Mouse (Mus musculus) heart, postnatal 36 days (tissue): ENCODE measurements around the gene Mapk1ip1l. TPM values are rescaled to one million over a fixed set of nuclear protein-coding genes. Genes with fewer than 3 reads are reported as not detected.
"Not testable (repeated sequence)": the region's sequence is repeated elsewhere in the genome, so short reads cannot be mapped to it uniquely, and the experiment has no call there.

Source experiments
- DNase-seq, 2 experiments: peaks; one replicate each; pipeline ENCODE4 v3.0.0; 2021 to 2022
- intact Hi-C: fragments of 180-260 bp; cut with DNase I; formaldehyde crosslinking; loops from one replicate; pipeline ENCODE4 v1.15.1; 2025
- total RNA-seq, 2 experiments: library from RNA; stranded (reverse); gene quantifications; 2 replicates each; pipeline ENCODE4 v1.2.3; 2021

Gene Mapk1ip1l
- total RNA-seq, 2 experiments from 2014 or later: 28.1 to 28.2 TPM

DNA sequence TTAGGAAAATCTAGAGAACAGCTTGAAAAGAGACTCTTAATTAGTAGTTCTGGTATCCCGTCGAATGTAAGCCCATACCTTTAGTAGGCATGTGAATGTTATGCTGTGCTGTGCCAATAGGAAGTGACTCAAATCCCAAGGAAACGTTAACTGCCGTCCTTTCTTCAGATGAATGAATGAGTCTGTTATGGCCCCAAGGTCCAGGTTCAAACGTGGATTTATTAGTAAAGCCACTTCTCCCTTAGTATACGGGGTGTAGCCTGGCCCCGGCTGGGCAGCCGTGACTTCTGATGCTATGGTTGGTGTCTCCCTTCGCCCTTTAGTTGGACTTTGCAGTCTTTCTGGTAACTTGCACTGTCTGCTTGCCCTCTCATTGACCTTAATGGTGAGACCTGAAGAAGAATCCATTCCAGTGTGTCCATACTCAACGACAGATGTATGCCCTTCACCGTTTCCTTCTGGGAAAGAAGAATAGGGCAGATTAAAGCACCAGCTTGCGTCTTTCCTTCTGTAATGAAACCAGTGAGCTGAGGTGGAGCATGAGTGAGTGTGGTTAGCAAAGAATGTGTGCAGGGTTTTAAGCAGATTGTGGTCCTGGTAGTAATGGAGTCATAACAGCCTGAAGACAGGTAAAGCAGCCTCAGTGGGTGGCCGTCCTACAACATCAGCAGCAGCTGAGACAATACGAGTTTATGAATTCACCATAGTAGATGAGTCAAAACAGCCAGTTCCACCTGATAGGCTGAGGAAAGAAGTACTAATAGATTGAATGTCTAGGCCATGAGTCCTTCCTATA, 5.0 kb downstream of the Mapk1ip1l start:
- intact Hi-C loops: no loop called here
- no peak for DNase-seq

DNA sequence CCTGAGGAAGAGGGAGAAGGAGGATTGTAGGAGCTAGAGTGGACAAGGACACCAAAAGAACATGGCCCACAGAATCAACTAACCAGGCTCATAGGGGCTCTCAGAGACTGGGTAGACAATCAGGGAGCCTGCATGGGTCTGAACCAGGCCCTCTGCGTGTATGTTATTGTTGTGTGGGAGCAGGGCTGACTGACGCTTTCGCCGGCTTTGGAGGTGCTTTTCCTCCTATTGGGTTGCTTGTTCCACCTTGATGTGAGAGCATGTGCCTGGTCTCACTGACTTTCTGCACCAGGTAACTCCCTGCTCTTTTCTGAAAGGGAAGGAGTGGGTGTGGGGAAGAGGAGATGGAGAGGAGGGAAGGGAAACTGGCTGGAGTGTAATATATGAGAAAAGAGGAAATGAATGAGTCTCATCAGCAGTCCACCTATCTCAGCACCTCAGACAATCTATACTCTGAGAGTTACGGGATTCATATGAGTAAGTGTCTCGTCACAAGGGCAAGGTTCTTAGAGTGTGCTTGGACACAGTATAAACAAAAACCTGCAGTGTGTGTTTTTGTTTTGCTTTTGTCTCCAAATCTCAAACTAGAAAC, 6.8 kb downstream of the Mapk1ip1l start:
- no peak for DNase-seq
- intact Hi-C loops: no loop called here

DNA sequence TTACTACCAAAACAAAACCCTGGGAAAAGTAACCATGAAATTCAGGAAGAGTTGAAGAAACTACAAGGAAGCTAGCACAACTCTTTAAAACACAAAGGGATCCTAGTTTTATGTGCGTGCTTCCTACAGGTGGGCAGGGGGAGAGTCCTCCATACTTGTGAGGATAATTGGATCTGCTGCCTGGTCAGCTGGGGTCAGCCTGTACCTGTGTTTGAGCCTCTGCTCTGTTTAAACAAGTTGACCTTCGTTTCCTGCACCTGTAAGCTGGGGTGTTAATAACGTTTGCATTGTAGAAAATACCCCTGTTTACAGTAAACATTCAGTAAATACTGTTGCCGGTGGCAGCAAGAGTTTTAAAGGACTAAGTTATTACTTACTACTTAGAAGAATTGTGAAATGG, 7.9 kb downstream of the Mapk1ip1l start:
- no peak for DNase-seq
- intact Hi-C loops: no loop called here

DNA sequence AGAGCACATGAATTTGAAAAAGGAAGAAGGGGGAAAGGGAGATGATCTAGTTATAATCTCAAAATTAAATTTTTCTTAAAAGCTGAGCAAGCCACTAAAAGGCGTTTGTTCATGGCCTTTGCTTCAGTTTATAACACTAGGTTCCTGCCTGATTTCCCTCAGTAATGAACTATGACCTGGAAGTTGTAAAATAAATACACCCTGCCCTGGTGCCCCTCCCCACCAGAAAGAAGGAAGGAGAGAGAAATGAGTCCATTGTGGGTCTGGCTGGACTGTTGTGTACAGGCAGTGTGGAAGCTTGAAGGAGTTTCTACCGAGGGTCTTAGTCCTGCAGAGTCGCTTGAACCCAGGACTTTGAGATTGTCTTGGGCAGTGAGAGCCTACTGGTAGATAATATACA, 9.6 kb downstream of the Mapk1ip1l start:
- DNase-seq: no peak
- intact Hi-C loops: no loop called here

DNA sequence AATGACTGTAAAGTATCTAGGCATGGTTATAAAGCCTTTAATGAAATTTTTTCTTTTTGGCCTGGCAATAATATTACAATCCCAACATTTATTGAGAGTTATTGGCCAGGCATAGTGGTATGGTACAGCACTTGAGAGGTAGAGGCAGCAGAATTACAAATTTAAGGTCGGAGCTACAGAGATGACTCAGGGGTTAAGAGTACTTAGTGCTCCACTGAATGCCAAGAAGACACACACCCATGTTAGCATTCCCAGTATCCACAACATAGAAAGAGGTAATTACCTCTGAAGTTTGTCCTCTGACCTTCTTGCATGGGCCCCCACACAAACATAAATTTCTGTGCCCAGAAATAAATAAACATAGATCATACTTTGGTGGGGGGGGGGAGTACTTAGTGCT, 11.0 kb downstream of the Mapk1ip1l start:
- intact Hi-C loops: no loop called here
- no peak for DNase-seq

DNA sequence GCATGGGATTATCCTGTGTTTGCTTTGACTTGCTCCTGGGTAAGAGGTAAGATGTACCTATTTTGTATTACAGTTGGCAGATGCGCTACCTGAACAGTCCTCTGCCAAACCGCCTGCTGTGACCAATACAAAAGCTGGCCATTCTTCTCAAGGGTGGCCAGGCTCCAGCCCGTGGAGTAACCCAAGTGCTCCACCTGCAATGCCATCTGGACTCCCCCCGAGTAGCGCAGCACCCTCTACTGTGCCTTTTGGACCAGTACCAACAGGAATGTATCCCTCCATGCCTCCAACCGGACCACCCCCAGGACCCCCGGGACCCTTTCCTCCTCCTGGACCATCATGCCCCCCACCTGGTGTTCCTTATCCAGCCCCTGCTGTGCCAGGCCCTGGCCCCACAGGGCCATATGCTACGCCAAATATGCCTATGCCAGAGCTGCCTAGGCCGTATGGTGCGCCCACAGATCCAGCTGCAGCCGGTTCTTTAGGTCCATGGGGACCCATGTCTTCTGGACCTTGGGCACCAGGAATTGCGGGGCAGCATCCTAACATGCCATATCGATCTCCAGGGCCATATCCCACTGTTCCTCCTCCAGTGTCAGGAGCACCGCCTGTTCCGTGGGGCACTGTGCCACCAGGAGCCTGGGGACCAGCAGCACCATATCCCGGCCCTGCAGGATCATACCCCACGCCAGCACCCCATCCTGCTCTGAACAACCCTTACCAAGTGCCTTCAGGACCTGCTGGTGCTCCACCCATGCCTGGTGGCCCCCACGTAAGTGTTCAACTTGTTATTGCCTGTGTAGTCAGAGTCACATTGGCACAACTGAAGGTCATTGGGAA, 12.5 kb downstream of the Mapk1ip1l start:
- intact Hi-C loops: no loop called here
- no peak for DNase-seq

DNA sequence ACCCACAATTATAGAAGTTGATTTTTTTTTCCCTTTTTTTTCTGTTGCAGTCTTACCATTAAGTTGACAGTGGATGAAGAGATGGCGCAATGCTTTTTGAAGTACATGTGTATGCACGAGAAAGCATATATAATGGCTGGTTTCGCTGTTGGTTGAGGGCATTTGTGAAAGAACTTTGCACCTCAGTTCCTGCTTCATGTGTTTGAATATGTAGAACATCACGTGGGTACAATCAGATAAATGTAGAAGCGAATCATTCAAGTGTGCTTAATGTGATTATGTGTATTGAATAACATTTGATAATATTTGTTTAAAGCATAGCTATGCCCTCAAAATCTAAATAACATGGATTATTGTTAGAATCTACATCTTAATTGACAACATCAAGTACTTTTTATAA, 21.3 kb downstream of the Mapk1ip1l start:
- DNase-seq: no peak
- intact Hi-C loops: no loop called here

DNA sequence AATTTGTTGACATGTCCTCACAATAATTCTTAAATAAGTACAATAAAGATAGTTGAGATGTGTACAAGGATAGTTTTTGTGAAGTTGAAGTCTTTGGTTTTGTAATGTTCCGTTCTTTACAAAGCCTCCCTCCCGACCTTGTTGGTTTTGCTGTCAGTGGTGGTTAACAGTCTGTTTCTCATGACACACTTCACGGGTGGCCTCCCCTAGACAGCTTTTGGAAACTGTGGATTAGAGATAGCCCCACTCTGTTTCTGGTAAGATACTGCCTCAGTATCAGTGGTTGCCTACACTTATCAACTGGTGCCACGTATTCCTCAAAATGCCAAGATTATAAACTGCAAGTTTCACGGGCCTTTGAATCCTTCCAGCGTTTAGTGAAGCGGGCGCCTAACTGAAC, 23.5 kb downstream of the Mapk1ip1l start:
- intact Hi-C loops, DNase-seq: not testable (repeated sequence)

DNA sequence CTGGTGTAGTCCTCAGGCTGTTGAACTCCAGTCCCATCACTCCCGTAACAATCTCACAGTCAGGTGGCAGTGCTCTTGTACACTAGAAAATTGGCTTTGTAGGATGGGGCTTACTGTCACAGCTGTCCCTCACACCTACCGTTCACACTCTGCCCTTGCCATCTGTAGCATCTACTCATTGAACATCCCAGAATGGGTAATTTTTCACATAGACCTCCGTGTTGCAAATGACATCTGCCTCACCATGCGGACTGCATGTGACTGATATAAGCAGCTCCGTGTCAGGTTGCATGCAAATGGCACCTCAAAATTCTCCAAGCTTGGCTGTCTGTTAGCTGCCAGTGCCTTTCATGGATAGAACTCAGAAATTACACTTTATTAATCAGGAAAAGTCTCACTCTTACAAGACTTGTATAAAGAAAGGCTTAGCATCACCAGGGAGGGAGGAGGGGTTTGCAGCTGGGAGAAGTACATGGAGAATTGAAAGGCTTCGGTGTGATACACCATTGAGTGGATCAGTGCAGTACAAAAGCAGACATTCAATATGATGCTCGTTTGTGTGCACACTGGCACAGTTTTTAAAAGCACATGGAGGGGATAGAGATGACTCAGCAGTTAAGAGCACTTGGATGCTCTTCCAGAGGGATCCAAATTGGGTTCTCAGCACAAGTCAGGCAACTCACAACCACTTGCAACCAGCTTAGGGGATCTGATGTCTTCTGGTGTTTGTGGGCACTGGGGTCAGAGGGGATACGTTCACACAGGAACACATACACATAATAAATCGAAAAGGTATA, 28.1 kb downstream of the Mapk1ip1l start:
- no peak for DNase-seq
- intact Hi-C loops: no loop called here

DNA sequence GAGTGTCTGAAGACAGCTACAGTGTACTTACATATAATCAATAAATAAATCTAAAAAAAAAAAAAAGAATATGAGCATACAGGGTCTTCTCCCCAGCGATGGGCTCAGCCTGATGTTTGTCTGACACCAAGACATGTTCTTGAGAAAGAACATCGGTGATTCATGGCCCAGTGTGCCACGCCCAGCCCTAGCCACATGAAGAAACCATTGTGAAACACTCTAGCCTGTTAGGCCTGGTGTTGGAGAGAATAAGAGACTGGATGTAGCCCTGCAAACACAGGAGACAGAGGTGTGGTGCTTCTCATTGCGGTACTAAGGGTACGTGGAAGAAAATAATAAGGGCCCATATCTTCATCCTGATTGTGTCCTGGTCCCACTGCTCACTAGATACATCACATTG, 29.3 kb downstream of the Mapk1ip1l start:
- DNase-seq: no peak
- intact Hi-C loops: no loop called here

DNA sequence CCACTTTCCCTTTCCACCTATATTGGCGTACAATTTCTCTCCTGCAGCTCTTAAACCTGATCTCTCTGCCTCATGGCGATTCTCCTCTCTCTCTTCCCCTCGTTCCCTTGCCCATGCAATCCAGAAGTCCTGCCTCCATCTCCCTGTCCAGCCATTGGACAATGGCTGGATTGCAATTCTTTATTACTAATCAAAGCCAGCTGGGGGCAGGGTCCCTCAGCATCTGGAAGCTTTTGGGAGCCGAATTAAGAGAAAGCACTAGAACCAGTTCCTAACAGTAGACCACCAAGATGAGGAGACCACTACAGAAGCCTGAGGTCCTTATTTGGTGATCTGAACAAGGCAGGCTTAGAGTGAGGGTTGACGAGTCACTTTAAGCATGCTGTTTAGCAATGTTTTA, 33.9 kb downstream of the Mapk1ip1l start:
- intact Hi-C loops: loop anchor here (5.0 kb wide), 1 partner anchor 200 kb away; no protein-coding TSS in a partner anchor
- DNase-seq: no peak

DNA sequence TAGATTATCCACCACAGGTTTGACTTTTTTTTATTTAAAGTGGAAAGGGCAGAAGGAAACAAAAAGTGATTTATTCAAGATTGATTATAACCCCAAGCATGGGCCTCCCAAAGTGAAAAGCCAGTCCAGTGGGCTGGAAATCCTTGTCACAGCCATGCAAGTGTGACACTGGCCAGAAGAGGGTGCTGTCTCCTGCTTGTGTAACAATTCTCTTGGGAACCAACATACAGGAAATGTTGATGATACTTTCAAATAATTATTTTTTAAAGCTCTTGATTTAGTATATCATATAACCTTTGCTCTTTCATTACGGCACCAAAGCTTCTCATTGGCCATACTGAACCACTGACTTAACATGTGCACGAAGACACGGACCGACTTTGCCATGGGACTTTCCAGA, 36.8 kb downstream of the Mapk1ip1l start:
- intact Hi-C loops: loop anchor here (1.0 to 5.0 kb wide), 2 partner anchors 61 to 197 kb away; no protein-coding TSS in a partner anchor
- DNase-seq: peak; percentile 50 to 70

DNA sequence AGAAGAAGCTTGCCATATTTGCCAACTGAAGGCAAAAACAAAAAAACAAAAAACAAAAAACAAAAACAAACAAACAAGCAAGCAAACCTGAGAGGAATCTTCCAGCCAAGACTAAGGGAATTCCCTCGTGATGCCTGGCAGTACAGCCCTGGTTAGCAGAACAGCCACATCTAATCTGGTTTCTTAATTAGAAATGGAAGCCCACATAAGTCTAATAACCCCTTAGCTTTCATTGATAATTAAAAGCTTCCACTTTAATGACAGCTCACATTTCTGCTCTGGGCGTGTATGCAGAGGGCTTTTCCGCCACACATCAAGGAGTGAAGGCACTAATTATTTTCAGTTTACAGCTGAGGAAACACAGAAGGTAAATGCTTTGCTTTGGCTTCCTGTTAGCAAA, 37.2 kb downstream of the Mapk1ip1l start:
- intact Hi-C loops: no loop called here
- DNase-seq: no peak

DNA sequence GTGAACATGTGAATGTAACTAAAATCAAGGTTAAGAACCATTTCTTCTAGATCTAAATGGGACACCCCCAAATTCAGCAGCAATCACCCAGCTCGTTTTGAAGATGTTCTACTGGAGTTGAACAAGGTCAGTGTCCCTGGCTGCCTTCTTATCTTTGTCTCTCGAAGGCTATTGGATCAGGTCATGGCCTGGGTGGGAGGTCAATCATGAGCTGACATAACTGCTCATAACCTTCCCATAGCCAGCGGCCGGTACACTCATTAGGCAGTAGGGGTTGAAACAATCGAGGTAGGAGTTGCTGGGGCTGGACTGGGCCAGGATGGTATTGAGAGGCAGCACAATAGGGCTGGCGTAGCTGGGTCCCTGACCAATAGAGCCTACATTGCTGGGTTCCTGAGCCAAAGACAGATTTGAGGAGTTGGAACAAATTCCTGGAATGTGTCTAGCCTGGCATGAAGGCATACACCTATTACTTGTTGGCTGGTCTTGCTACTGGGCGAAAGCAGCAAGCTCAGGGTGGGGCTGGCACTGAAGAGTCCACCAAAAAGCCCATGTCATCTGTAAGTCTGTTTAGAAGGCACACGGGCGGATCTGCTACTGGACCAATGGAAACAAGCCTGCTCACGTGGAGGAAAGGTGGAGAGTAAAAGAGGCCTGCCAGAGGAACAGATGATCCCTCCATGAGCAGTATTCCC, 42.3 kb downstream of the Mapk1ip1l start:
- intact Hi-C loops: no loop called here
- no peak for DNase-seq

DNA sequence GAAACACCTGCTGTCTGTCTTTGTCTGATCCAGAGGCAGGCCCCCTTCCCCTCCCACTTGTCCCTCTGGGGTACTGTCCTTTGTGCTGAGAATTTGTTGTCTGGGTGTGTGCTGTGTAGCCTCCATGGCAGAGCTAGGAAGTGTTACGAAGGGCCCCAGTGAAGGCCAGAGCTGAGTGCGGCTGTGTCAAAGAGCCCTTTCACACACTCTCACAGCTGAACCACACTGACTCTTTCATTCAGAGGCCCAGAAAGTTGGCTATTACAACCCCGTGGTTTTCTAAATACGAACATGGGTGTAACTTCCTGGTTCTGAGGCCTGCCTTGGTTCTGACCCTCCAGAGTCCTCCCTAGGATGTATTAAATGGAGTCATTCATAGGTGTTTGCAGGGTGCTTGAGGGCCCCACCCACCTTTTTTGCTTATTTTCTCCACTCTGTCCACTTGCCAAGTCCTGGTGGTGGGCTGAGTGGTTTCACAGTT, 43.8 kb downstream of the Mapk1ip1l start:
- intact Hi-C loops: no loop called here
- no peak for DNase-seq

DNA sequence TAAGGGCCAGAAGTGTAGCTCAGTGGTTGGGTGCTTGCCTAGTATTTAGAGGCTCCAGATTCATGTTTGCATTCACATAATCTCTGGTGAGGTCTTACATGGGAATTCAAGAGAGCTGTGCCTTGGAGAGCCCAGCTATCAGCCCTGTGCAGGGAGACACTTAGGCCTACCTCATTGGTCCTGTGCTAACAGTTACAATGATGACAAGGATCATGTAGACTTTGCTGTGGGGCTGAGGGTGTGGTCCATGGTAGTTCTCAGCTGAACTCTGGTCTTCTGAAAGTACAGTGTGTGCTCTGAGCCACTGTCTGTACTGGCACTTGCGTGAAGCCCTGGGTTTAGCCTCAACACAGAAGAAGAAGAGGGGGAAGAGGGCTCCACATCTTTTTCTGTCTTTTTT, 48.6 kb downstream of the Mapk1ip1l start:
- intact Hi-C loops: no loop called here
- DNase-seq: no peak

DNA sequence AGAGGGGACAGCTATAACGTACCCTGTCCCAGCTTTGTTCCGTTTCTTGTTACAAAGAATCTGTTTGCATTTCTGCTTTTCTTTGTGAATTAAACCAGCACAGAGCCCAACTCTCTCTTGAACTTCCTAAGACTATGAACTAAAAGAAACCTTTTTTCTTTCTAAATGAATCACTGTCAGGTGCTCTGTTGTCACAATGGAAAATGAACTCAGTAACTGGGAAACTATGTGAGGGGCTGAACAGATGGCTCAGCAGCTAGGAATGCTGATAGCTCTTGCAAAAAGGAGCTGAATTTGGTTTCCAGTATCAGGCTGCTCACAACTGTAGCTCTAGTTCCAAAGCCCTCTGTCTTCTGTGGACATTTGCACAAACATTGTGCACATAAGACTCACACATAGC, 52.9 kb downstream of the Mapk1ip1l start:
- DNase-seq: no peak
- intact Hi-C loops: no loop called here

DNA sequence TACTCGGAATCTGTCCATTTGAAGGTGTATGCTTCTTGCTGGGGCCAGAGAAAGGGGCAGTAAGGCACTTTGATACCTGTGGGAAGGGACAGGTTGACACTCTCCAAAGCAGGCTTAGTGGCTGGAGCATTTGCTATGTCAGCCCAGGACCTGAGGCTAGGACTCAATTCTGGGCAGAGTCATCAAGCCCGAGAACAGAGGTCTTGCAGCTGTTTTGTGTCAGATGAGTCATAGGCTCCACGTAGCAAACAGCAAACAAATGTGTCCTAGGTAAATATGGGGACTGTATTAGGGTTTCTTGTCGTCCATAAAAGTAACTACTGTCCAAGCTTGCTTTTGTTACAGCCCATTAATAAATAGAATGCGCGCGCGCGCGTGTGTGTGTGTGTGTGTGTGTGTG, 54.2 kb downstream of the Mapk1ip1l start:
- DNase-seq: no peak
- intact Hi-C loops: no loop called here

DNA sequence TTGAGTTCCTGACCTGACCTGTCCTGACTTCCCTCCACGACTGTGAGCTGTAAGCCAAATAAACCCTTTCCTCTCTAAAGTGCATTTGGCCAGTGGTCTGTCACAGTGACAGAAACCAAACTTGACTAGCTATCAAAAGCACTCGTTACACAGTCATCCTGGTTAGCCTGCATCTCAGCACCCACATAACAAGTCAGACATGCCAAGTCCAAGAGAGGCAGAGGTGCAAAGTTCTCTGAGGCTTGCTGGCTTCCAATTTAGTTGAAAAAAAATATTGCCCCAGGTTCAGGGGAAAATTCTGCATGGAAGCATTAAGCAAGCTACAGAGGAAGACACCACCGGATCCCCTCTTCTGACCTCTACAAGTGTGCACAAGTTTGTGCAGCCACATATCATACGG, 55.2 kb downstream of the Mapk1ip1l start:
- no peak for DNase-seq
- intact Hi-C loops: no loop called here

DNA sequence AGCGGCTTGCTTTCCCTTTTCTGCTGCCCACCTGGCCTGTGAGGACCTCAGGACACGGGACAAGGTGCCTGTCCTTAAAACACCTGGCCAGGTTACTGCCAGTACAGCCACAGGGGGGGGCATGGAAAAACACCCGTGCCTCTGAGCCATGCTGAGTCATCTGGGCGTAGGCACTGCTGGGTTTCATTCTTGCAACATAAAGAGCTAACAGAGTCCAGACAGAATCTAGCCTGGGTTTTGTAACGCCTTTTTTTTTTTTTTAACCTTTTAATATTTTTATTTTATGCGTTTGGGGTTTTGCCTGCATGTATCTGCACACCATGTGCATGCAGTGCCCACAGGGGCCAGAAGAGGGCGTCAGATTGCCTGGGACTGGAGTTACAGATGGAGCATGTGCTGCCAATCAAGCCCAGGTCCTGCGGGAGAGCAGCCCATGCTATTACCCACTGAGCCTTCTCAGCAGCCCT, 56.1 kb downstream of the Mapk1ip1l start:
- no peak for DNase-seq
- intact Hi-C loops: no loop called here
